Mouse (Mus musculus): ENCODE measurements around the gene Dnajb4. TPM values are rescaled to one million over a fixed set of nuclear protein-coding genes. Genes with fewer than 3 reads are reported as not detected.

The Dnajb4 gene
- 2.6 and 3.3 TPM in 2 replicates for polyA plus RNA-seq (2012)

- TF ChIP-seq GATA1 (IDR thresholded peaks at IDR 0.05; ENCODE audit: low read length), result no peak
Observed at GRCm38 (mm10) chr3:152209967-152210634, at the start of gene Dnajb4, which contains the start of gene Fubp1. Gene Dnajb4 (minus strand): TSS chr3:152210302. Gene Fubp1 (plus strand): TSS chr3:152210422.

GRCm38 (mm10) chr3:152257528-152257927 is 47.4 kb upstream of the Dnajb4 start:
- TF ChIP-seq GATA1 (IDR thresholded peaks at IDR 0.05; ENCODE audit: low read length), result no peak

GRCm38 (mm10) chr3:152250487-152250886 is 40.4 kb upstream of the Dnajb4 start:
- TF ChIP-seq GATA1 (IDR thresholded peaks at IDR 0.05; ENCODE audit: low read length), result no peak

GRCm38 (mm10) chr3:152247708-152248107 is 37.6 kb upstream of the Dnajb4 start:
- TF ChIP-seq GATA1 (IDR thresholded peaks at IDR 0.05; ENCODE audit: low read length), result no peak

- TF ChIP-seq GATA1 (IDR thresholded peaks at IDR 0.05; ENCODE audit: low read length), result no peak
Observed at GRCm38 (mm10) chr3:152245273-152245910, 35.3 kb upstream of the Dnajb4 start.

GRCm38 (mm10) chr3:152243304-152243703 is 33.2 kb upstream of the Dnajb4 start:
- no peak for TF ChIP-seq GATA1 (IDR thresholded peaks at IDR 0.05; ENCODE audit: low read length)

- TF ChIP-seq GATA1 (IDR thresholded peaks at IDR 0.05; ENCODE audit: low read length), result no peak
Observed at GRCm38 (mm10) chr3:152241098-152241497, 31.0 kb upstream of the Dnajb4 start.

- TF ChIP-seq GATA1 (IDR thresholded peaks at IDR 0.05; ENCODE audit: low read length), result no peak
Observed at GRCm38 (mm10) chr3:152239592-152239991, 29.5 kb upstream of the Dnajb4 start.

GRCm38 (mm10) chr3:152238836-152239235 is 28.7 kb upstream of the Dnajb4 start:
- TF ChIP-seq GATA1 (IDR thresholded peaks at IDR 0.05; ENCODE audit: low read length), result no peak

- no peak for TF ChIP-seq GATA1 (IDR thresholded peaks at IDR 0.05; ENCODE audit: low read length)
Observed at GRCm38 (mm10) chr3:152235805-152236204, 25.7 kb upstream of the Dnajb4 start.

GRCm38 (mm10) chr3:152235238-152235637 is 25.1 kb upstream of the Dnajb4 start:
- no peak for TF ChIP-seq GATA1 (IDR thresholded peaks at IDR 0.05; ENCODE audit: low read length)

GRCm38 (mm10) chr3:152231333-152232100 is 21.4 kb upstream of the Dnajb4 start:
- peak; percentile 80 for TF ChIP-seq GATA1 (IDR thresholded peaks at IDR 0.05; ENCODE audit: low read length)

- TF ChIP-seq GATA1 (IDR thresholded peaks at IDR 0.05; ENCODE audit: low read length), result no peak
Observed at GRCm38 (mm10) chr3:152229271-152229670, 19.2 kb upstream of the Dnajb4 start.

- TF ChIP-seq GATA1 (IDR thresholded peaks at IDR 0.05; ENCODE audit: low read length), result no peak
Observed at GRCm38 (mm10) chr3:152228843-152229242, 18.7 kb upstream of the Dnajb4 start.

- TF ChIP-seq GATA1 (IDR thresholded peaks at IDR 0.05; ENCODE audit: low read length), result no peak
Observed at GRCm38 (mm10) chr3:152225906-152226305, 15.8 kb upstream of the Dnajb4 start.

GRCm38 (mm10) chr3:152224918-152225317 is 14.8 kb upstream of the Dnajb4 start:
- no peak for TF ChIP-seq GATA1 (IDR thresholded peaks at IDR 0.05; ENCODE audit: low read length)

All from G1E-ER4 (cell line).